Mouse (Mus musculus): ENCODE measurements around the gene Btbd19. TPM values are rescaled to one million over a fixed set of nuclear protein-coding genes. Genes with fewer than 3 reads are reported as not detected.

The Btbd19 gene
- total and polyA plus RNA-seq, 2 experiments, result 0.74 to 1.8 TPM

DNA sequence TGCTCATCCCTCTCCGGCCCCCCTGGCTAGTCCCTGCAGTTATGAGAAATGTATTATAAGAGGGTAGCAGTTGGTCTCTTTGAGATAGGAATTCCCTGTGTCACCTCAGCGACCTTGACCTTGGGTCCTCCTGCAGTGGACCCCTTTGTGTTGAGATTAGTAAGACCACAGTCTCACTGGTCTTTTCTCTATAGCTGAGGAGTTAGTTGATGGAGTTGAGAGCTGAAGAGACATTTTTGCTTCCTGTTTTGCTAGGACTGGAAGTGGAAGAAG, 26.8 kb downstream of the Btbd19 start:
- Histone ChIP-seq H3K36me3 (ENCODE audit: control insufficient read depth, insufficient read depth, low read length) (no peaks in the 10 kb centered on the region), H3K27me3 (ENCODE audit: control insufficient read depth, insufficient read depth, low read length) (no peaks in the 10 kb centered on the region)
- 63% methylated on average over 2 of the region's 2 CpGs for WGBS

DNA sequence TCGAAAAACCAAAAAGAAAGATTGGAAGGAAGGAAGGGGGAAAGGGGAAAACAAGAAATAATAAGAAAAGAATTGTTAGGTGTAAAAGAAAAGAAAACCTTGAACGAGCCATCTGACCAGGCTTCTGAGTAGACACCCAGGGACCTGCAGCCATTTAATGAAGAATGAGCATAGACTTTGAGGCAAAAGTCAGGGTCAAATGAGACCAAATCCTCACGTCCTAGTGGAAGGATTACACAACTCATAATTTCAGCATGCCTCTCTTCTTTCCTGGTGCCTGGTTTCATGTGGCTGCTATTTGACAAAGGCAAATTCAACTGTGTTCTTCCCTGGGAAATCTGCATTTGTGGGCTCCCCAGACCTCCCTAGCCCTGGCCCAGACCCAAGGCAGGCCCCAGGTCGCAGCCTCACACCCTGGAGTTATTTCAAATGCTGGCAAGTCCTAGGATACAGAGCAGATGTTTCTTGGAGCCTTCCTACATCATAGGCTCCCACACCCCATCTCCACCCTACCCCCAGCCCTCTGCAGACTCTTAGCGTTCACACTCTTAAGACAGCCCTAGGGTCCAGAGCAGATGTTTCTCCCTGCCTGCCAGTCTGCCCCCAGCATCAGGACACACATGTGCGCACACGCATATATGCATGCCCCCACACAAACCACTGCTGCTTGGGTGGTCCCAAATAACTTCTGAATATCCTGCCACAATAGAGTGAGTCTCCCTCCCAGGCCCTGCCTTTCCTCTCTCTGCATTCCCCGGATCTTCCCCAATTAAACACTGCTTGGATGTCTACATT, 27.4 kb downstream of the Btbd19 start:
- Histone ChIP-seq H3K36me3 (ENCODE audit: control insufficient read depth, insufficient read depth, low read length) (no peaks in the 10 kb centered on the region), H3K9ac (ENCODE audit: low read depth, low read length) (no peak overlapping the region), H3K4me3 (ENCODE audit: insufficient read depth, low read depth, low read length) (no peak overlapping the region), H3K27me3 (ENCODE audit: control insufficient read depth, insufficient read depth, low read length) (no peaks in the 10 kb centered on the region), H3K79me2 (ENCODE audit: control insufficient read depth, insufficient read depth, low read length) (no peaks in the 10 kb centered on the region), H3K4me1 (ENCODE audit: control insufficient read depth, insufficient read depth, low read length) (peaks cover 14% of the 10 kb centered on the region), H3K27ac (replicated peaks; ENCODE audit: insufficient read depth, low read depth, low read length) (no peak overlapping the region; the same call in 1 of the 2 replicates)
- WGBS, result 73% methylated on average over 8 of the region's 8 CpGs
- TF ChIP-seq POLR2A (IDR thresholded peaks at IDR 0.05; ENCODE audit: extremely low read depth, insufficient read depth, low read length) (no peak), CTCF (IDR thresholded peaks at IDR 0.05; ENCODE audit: low read depth, low read length) (no peak)
- peak; percentile 39 for DNase-seq (ENCODE audit: extremely low read depth, low read depth, low spot score)

More for the DNA sequence above, 26.8 kb downstream of the Btbd19 start:
- no peak for TF ChIP-seq POLR2A (IDR thresholded peaks at IDR 0.05; ENCODE audit: extremely low read depth, insufficient read depth, low read length)
- no peak for TF ChIP-seq CTCF (IDR thresholded peaks at IDR 0.05; ENCODE audit: low read depth, low read length)
- Histone ChIP-seq H3K79me2 (ENCODE audit: control insufficient read depth, insufficient read depth, low read length) (no peaks in the 10 kb centered on the region), H3K9ac (ENCODE audit: low read depth, low read length) (no peak overlapping the region), H3K4me3 (ENCODE audit: insufficient read depth, low read depth, low read length) (no peak overlapping the region), H3K27ac (replicated peaks; ENCODE audit: insufficient read depth, low read depth, low read length) (no peak overlapping the region), H3K4me1 (ENCODE audit: control insufficient read depth, insufficient read depth, low read length) (peaks cover 14% of the 10 kb centered on the region)
- no peak for DNase-seq (ENCODE audit: extremely low read depth, low read depth, low spot score)

DNA sequence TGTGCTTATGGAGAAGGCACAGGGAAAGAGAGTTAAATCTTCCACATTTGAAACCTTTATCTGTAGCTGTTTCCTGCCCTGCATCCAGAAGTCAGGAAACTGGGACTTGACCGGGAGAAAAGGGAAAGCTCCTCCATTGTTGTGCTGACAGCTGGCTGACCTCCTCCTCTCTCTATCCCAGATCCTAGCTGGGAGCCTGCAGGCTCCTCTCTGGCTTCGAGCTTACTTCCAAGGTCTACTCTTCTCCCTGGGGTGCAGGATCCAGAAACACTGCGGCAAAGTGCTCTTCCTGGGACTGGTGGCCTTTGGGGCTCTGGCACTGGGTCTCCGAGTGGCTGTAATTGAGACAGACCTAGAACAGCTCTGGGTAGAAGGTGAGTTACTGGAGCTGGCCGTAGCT, 28.9 kb downstream of the Btbd19 start:
- peaks cover 14% of the 10 kb centered on the region for H3K4me1 ChIP-seq (ENCODE audit: control insufficient read depth, insufficient read depth, low read length)
- no peak overlapping the region for H3K9ac ChIP-seq (ENCODE audit: low read depth, low read length)
- peak overlapping the region; percentile 10 for H3K27ac ChIP-seq (replicated peaks; ENCODE audit: insufficient read depth, low read depth, low read length)
- no peaks in the 10 kb centered on the region for H3K79me2 ChIP-seq (ENCODE audit: control insufficient read depth, insufficient read depth, low read length)
- 42% methylated on average over 5 of the region's 5 CpGs for WGBS
- no peak for TF ChIP-seq POLR2A (IDR thresholded peaks at IDR 0.05; ENCODE audit: extremely low read depth, insufficient read depth, low read length)
- no peak for TF ChIP-seq CTCF (IDR thresholded peaks at IDR 0.05; ENCODE audit: low read depth, low read length)
- no peaks in the 10 kb centered on the region for H3K36me3 ChIP-seq (ENCODE audit: control insufficient read depth, insufficient read depth, low read length)
- DNase-seq (ENCODE audit: extremely low read depth, low read depth, low spot score), result no peak
- 0 out of 2 replicates have a peak overlapping the region, but pooled peaks have one; percentile 51 for H3K4me3 ChIP-seq (ENCODE audit: insufficient read depth, low read depth, low read length)
- no peaks in the 10 kb centered on the region for H3K27me3 ChIP-seq (ENCODE audit: control insufficient read depth, insufficient read depth, low read length)

DNA sequence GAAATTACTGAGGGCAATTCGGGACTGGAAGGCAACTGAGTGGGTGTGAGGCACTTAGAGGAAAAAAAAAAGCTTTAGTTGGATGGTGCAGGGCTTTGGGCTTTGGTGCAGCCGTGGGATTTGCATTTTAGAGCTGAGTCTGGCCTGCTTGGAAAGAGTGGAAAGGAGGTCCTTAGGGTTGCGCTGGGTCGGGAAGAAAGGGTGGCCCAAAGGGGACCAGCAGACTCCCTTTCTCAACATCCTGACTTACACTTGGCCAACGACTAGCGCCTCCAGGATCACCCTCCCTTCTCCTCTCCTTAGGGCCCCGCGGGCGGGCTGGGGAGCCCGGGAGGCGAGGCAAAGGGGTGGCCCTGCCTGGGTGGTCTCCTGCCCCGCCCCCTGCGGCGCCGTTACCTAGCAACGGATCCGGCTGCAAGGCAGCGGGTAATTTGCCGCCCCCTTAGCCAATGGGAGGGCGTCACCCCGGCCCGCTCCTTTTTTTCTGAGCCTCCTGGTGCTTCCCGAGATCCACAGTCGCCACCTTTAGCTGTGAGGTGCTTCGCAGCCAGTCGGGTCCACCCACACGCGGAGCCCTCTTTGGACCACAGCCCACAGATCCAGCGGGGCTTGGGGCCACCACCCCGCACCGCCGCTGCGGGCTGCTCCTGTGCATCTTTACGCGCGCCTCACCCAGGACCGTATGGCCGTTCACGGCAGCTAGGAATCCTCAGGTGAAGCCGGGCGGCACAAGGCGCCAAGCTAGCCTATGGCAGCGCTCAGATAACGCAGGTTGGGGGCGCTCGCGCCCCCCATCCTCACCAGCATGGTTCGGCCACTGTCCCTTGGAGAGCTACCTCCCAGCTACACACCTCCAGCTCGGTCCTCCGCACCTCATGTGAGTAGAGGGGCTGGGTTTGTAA, 29.7 kb downstream of the Btbd19 start, which contains the start of gene Ptch2:
TSS of gene Ptch2 (plus strand) at position 525 of the 902 bp plus-strand sequence.
- TF ChIP-seq CTCF (IDR thresholded peaks at IDR 0.05; ENCODE audit: low read depth, low read length) (no peak), POLR2A (IDR thresholded peaks at IDR 0.05; ENCODE audit: extremely low read depth, insufficient read depth, low read length) (no peak)
- 6% methylated on average over 50 of the region's 50 CpGs for WGBS
- no peak for DNase-seq (ENCODE audit: extremely low read depth, low read depth, low spot score)
- Histone ChIP-seq H3K27ac (replicated peaks; ENCODE audit: insufficient read depth, low read depth, low read length) (peak within 1 kb of the TSS; percentile 82), H3K27me3 (ENCODE audit: control insufficient read depth, insufficient read depth, low read length) (no peaks in the 10 kb centered on the region), H3K4me3 (ENCODE audit: insufficient read depth, low read depth, low read length) (peak within 1 kb of the TSS; percentile 51), H3K79me2 (ENCODE audit: control insufficient read depth, insufficient read depth, low read length) (no peaks in the 10 kb centered on the region), H3K36me3 (ENCODE audit: control insufficient read depth, insufficient read depth, low read length) (no peaks in the 10 kb centered on the region), H3K9ac (ENCODE audit: low read depth, low read length) (peak within 1 kb of the TSS; percentile 70), H3K4me1 (ENCODE audit: control insufficient read depth, insufficient read depth, low read length) (peaks cover 14% of the 10 kb centered on the region)

DNA sequence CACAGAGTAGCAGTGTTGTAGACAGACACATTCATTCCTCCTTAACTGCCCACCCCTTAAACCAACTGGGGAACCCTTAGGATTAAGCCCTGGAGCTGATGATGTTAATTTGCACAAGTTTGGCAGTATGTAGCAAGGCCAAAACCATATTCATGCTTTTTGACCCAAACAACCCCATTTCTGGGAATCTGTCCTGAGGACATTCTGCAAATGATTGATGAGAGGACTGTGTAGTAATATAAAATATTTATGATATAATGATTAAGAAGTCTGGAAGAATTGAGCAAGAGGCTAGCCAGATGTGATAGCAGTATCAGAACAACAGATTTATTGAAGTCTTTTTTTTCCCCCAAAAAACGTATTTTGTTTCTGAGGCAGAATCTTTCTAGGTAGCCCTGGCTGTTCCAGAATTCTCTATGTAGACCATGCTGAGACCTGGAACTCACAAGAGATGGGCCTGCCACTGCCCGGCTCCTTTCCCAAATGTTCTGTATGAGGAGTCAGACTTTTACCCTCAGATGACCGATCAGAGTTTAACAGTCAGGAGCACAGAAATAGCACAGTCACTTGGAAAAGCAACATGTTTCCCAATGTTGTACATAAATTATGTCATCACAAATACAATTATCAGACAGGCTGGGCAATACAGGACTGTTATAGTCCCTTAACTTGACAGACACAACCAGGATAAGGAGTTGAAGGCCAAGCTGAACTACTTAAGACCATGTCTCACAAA, 30.7 kb downstream of the Btbd19 start:
- H3K4me3 ChIP-seq (ENCODE audit: insufficient read depth, low read depth, low read length), result no peak overlapping the region
- peak overlapping the region; percentile 68 for H3K27ac ChIP-seq (replicated peaks; ENCODE audit: insufficient read depth, low read depth, low read length)
- peak; percentile 91 for DNase-seq (ENCODE audit: extremely low read depth, low read depth, low spot score)
- 31% methylated on average over 3 of the region's 3 CpGs for WGBS
- H3K79me2 ChIP-seq (ENCODE audit: control insufficient read depth, insufficient read depth, low read length), result no peaks in the 10 kb centered on the region
- no peaks in the 10 kb centered on the region for H3K36me3 ChIP-seq (ENCODE audit: control insufficient read depth, insufficient read depth, low read length)
- peaks cover 14% of the 10 kb centered on the region for H3K4me1 ChIP-seq (ENCODE audit: control insufficient read depth, insufficient read depth, low read length)
- H3K9ac ChIP-seq (ENCODE audit: low read depth, low read length), result no peak overlapping the region
- H3K27me3 ChIP-seq (ENCODE audit: control insufficient read depth, insufficient read depth, low read length), result no peaks in the 10 kb centered on the region
- TF ChIP-seq POLR2A (IDR thresholded peaks at IDR 0.05; ENCODE audit: extremely low read depth, insufficient read depth, low read length) (no peak), CTCF (IDR thresholded peaks at IDR 0.05; ENCODE audit: low read depth, low read length) (no peak)
